Mouse (Mus musculus) T-helper 1 cell (primary cell): Measurements from ENCODE around the gene Kbtbd2.

Experiments used
- in situ Hi-C: fragments of 300-600 bp; cut with MboI, MseI; formaldehyde crosslinking; loops from one replicate; pipeline ENCODE4 v1.15.1; 2025; ENCODE audit warnings: high pct_unique_total_duplicates

The Kbtbd2 gene

GRCm38 (mm10) chr6:56789336-56789735, 8.3 kb downstream of the Kbtbd2 start:
- in situ Hi-C loops = no loop called here

- in situ Hi-C loops = no loop called here
Observed at GRCm38 (mm10) chr6:56787668-56788067, 9.9 kb downstream of the Kbtbd2 start.

- in situ Hi-C loops = no loop called here
Observed at GRCm38 (mm10) chr6:56785068-56785467, 12.5 kb downstream of the Kbtbd2 start.

- in situ Hi-C loops = no loop called here
Observed at GRCm38 (mm10) chr6:56783561-56784272, 13.9 kb downstream of the Kbtbd2 start.

GRCm38 (mm10) chr6:56779636-56780035, 18.0 kb downstream of the Kbtbd2 start:
- in situ Hi-C loops = no loop called here

- in situ Hi-C loops = no loop called here
Observed at GRCm38 (mm10) chr6:56775816-56776215, 21.8 kb downstream of the Kbtbd2 start.

- in situ Hi-C loops = loop anchor here (10.0 kb wide), 1 partner anchor 1711 kb away; no protein-coding TSS in a partner anchor
Observed at GRCm38 (mm10) chr6:56765696-56766095, 31.9 kb downstream of the Kbtbd2 start.

- in situ Hi-C loops = loop anchor here (10.0 kb wide), 1 partner anchor 1710 kb away; no protein-coding TSS in a partner anchor
Observed at GRCm38 (mm10) chr6:56765265-56765664, 32.3 kb downstream of the Kbtbd2 start.

- in situ Hi-C loops = no loop called here
Observed at GRCm38 (mm10) chr6:56759324-56759723, 38.3 kb downstream of the Kbtbd2 start.

- in situ Hi-C loops = no loop called here
Observed at GRCm38 (mm10) chr6:56756117-56756516, 41.5 kb downstream of the Kbtbd2 start.

- in situ Hi-C loops = no loop called here
Observed at GRCm38 (mm10) chr6:56753719-56754118, 43.9 kb downstream of the Kbtbd2 start.

GRCm38 (mm10) chr6:56745950-56746543, 51.6 kb downstream of the Kbtbd2 start:
- in situ Hi-C loops = no loop called here

- in situ Hi-C loops = no loop called here
Observed at GRCm38 (mm10) chr6:56732545-56732944, 65.1 kb downstream of the Kbtbd2 start.
